Mouse (Mus musculus) heart, embryonic 12.5 days (tissue): ENCODE results near the gene Fnbp1. TPM values are rescaled to one million over a fixed set of nuclear protein-coding genes. Genes with fewer than 3 reads are reported as not detected.

Experiments
- ATAC-seq: fragments of 200-750 bp; cut with Nextera tagmentation; 2 replicates; pipeline ENCODE4 v1.8.0; 2017; ENCODE audit warnings: moderate TSS enrichment, moderate library complexity; ENCODE audit not compliant: insufficient number of reproducible peaks, low FRiP score
- H3K27ac ChIP-seq: fragments of 300-500 bp; sonication (generic); 2 replicates; pipeline ENCODE4 v1.5.1; 2016; ENCODE audit warnings: mild to moderate bottlenecking, moderate library complexity; ENCODE audit not compliant: poor library complexity, severe bottlenecking
- H3K27me3 ChIP-seq: fragments of 300-500 bp; sonication (generic); replicated peaks from 2 replicates; pipeline ENCODE4 v1.6.1; 2016; ENCODE audit warnings: mild to moderate bottlenecking, moderate library complexity
- H3K36me3 ChIP-seq: fragments of 300-500 bp; sonication (generic); 2 replicates; pipeline ENCODE4 v1.6.1; 2016; ENCODE audit warnings: mild to moderate bottlenecking, moderate library complexity
- H3K4me1 ChIP-seq: fragments of 300-500 bp; sonication (generic); replicated peaks from 2 replicates; pipeline ENCODE4 v1.6.1; 2016; ENCODE audit warnings: mild to moderate bottlenecking
- H3K4me2 ChIP-seq: fragments of 300-500 bp; sonication (generic); 2 replicates; pipeline ENCODE4 v1.6.1; 2016; ENCODE audit warnings: mild to moderate bottlenecking, moderate library complexity
- H3K4me3 ChIP-seq: fragments of 300-500 bp; sonication (generic); 2 replicates; pipeline ENCODE4 v1.5.1; 2016; ENCODE audit warnings: mild to moderate bottlenecking
- H3K9ac ChIP-seq: fragments of 300-500 bp; sonication (generic); 2 replicates; pipeline ENCODE4 v1.6.1; 2016; ENCODE audit warnings: mild to moderate bottlenecking, moderate library complexity
- H3K9me3 ChIP-seq: fragments of 300-500 bp; sonication (generic); replicated peaks from 2 replicates; pipeline ENCODE4 v1.6.1; 2016; ENCODE audit warnings: mild to moderate bottlenecking, moderate library complexity
- WGBS: fragments of 180-500 bp; shearing (Covaris S2); methylation state at CpG from one replicate; pipeline ENCODE4 v1.1.7; 2016; 5-methylcytosine and 5-hydroxymethylcytosine counted together
- polyA plus RNA-seq: library from polyadenylated mRNA; unstranded; fragments of >200 nt; fragmentation: Nextera tagmentation; extraction: Ambion mirVana; gene quantifications from 2 replicates; pipeline ENCODE4 v1.2.1, GENCODE M21; 2016

Gene Fnbp1
- polyA plus RNA-seq, 1 experiment from 2014 or later, result 21.4 TPM

- peak overlapping the region; percentile 59; the same call in 1 of the 2 replicates for H3K9ac ChIP-seq
- 0 out of 2 replicates have a peak, but pooled peaks have one; percentile 40 for ATAC-seq
- peaks cover 25% of the 10 kb centered on the region for H3K4me1 ChIP-seq
- H3K36me3 ChIP-seq, result peaks cover 16% of the 10 kb centered on the region
- H3K27me3 ChIP-seq, result no peaks in the 10 kb centered on the region
- H3K4me2 ChIP-seq, result peak overlapping the region; percentile 58
- 60% methylated on average over 11 of the region's 11 CpGs for WGBS
- H3K4me3 ChIP-seq, result peak overlapping the region; percentile 24
- no peaks in the 10 kb centered on the region for H3K9me3 ChIP-seq
- H3K27ac ChIP-seq, result peak overlapping the region; percentile 76
These were observed 146.3 kb downstream of the Fnbp1 start for GRCm38 (mm10) chr2:30995432-30995996.

DNA sequence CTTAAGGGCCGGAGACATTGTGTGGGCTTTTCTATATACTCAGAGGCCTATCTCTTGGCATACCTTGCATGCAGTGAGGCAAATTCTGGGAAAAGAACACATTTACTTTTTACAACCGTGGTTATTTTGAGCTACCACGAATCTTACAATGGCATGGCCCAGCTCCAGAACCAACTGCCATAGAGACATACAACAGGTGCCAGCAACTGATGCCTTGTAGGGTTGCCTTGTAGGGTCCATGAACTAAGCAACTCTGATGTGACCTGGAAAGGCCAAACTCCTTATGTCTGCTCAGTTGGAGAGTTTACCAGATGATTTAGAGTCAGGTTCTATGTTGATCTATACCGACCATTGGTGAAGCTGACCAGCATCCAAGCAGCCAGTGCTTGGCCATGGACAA, 147.0 kb downstream of the Fnbp1 start:
- no peak overlapping the region for H3K4me2 ChIP-seq
- peak overlapping the region; percentile 76; the same call in 1 of the 2 replicates for H3K27ac ChIP-seq
- ATAC-seq, result no peak
- 94% methylated on average over 4 of the region's 4 CpGs for WGBS
- no peaks in the 10 kb centered on the region for H3K9me3 ChIP-seq
- peaks cover 11% of the 10 kb centered on the region for H3K36me3 ChIP-seq
- H3K27me3 ChIP-seq, result no peaks in the 10 kb centered on the region
- no peak overlapping the region for H3K4me3 ChIP-seq
- H3K4me1 ChIP-seq, result peaks cover 25% of the 10 kb centered on the region
- no peak overlapping the region for H3K9ac ChIP-seq

GRCm38 (mm10) chr2:30990221-30990620, 151.6 kb downstream of the Fnbp1 start:
- H3K4me2 ChIP-seq, result no peak overlapping the region
- WGBS, result 70% methylated on average over 9 of the region's 9 CpGs
- no peaks in the 10 kb centered on the region for H3K9me3 ChIP-seq
- H3K4me1 ChIP-seq, result peaks cover 18% of the 10 kb centered on the region
- ATAC-seq, result no peak
- H3K4me3 ChIP-seq, result no peak overlapping the region
- H3K27me3 ChIP-seq, result no peaks in the 10 kb centered on the region
- H3K9ac ChIP-seq, result no peak overlapping the region
- peaks cover 4% of the 10 kb centered on the region; the same call in 1 of the 2 replicates for H3K36me3 ChIP-seq
- H3K27ac ChIP-seq, result no peak overlapping the region

DNA sequence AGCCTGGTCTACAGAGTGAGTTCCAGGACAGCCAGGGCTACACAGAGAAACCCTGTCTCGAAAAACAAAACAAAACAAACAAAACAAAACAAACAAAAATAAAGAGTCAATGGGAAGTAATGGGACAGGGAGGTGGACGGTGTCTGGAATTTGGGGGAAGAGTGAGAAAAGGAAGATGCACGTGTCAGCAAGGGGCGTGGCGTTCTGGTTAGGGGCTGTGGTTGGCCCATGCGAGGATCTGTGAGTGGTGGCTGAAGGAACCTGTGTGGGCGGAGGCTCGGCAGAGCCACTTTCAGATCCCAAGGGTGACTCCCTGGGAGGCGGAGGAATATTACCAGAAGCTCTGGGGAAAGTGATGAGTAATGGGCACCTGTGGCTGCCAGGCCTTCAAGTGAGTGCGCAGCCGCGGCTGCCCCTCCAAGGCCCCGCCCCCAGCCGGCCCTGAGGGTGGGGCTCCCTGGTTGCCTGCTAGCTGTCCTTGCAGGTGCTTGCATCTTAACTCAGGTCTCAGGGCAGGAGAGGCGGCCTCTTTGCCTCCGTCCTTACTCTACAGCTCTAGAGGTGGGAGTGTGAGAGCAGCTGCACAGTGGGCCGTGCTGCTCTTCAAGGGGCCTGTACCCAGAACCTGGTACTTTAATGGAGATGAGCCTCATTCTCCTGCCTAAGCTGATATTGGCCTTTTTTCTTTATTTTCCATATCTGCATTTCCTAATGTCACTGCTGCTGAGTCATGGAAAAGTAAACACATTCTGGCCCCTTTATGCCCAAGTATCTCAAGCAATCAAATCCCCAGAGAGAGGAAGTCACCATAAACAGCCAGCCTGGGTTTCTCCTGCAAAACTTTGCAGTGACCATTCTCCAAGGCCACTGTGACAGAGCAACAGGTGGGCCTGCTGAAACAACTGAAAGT, 156.4 kb downstream of the Fnbp1 start:
- ATAC-seq, result 0 out of 2 replicates have a peak, but pooled peaks have one; percentile 16
- Histone ChIP-seq H3K4me1 (peaks cover 28% of the 10 kb centered on the region), H3K4me2 (peak overlapping the region; percentile 46), H3K4me3 (0 out of 2 replicates have a peak overlapping the region, but pooled peaks have one; percentile 0), H3K9me3 (no peaks in the 10 kb centered on the region), H3K27me3 (no peaks in the 10 kb centered on the region), H3K9ac (no peak overlapping the region), H3K36me3 (peaks cover 7% of the 10 kb centered on the region), H3K27ac (no peak overlapping the region)
- WGBS, result 23% methylated on average over 17 of the region's 17 CpGs

DNA sequence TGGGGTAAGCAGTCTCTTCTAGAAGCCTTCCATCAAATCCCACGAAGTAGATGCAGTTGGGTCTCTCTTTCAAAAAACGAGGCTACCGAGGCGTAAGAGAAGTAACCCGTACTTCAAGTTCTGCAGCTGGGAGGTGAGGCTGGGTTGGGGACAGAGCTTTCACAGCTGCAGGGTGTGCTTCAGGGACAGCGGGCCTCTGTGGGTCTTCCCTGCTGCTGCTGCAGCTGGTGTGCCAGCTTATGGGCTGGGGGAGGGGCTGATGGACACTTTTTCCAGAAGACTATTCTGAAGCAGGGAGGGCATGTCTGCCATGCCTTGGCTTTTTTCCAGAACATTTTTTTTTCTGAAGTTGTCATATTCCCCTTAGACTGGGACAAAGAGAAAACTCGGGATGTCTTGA, 158.8 kb downstream of the Fnbp1 start:
- peaks cover 28% of the 10 kb centered on the region for H3K4me1 ChIP-seq
- peak overlapping the region; percentile 84 for H3K9ac ChIP-seq
- peak overlapping the region; percentile 87 for H3K4me2 ChIP-seq
- no peak for ATAC-seq
- 51% methylated on average over 7 of the region's 7 CpGs for WGBS
- H3K27me3 ChIP-seq, result no peaks in the 10 kb centered on the region
- H3K9me3 ChIP-seq, result no peaks in the 10 kb centered on the region
- H3K36me3 ChIP-seq, result peaks cover 23% of the 10 kb centered on the region
- H3K27ac ChIP-seq, result no peak overlapping the region
- H3K4me3 ChIP-seq, result peak overlapping the region; percentile 78

GRCm38 (mm10) chr2:30981790-30982513, 159.9 kb downstream of the Fnbp1 start, which contains the start of the genes BC005624 and Usp20:
Gene BC005624, minus strand, starts transcription at chr2:30982201.
Gene Usp20, plus strand, starts transcription at chr2:30982279.
- Histone ChIP-seq H3K9me3 (no peaks in the 10 kb centered on the region), H3K27me3 (no peaks in the 10 kb centered on the region), H3K27ac (peak within 1 kb of the TSS; percentile 55), H3K4me1 (peaks cover 23% of the 10 kb centered on the region), H3K4me3 (peak within 1 kb of the TSS; percentile 78), H3K4me2 (peak within 1 kb of the TSS; percentile 90), H3K9ac (peak within 1 kb of the TSS; percentile 84), H3K36me3 (peaks cover 34% of the 10 kb centered on the region)
- under 1% methylated on average over 66 of the region's 66 CpGs for WGBS
- ATAC-seq, result peak; percentile 98

Other genes starting within 250 kb of the Fnbp1 start
- gene Ptges, start 212.1 kb downstream of the Fnbp1 start, polyA plus RNA-seq, result 2.3 and 4.3 TPM in 2 replicates
- 25.1 and 25.8 TPM in 2 replicates for gene Tor1b, start 189.0 kb downstream of the Fnbp1 start, polyA plus RNA-seq
- gene Tor1a, start 174.1 kb downstream of the Fnbp1 start, polyA plus RNA-seq, result 56.4 TPM in 2 replicates
- gene BC005624, start 159.8 kb downstream of the Fnbp1 start, polyA plus RNA-seq, result 33.8 and 35.5 TPM in 2 replicates
- 27.4 and 27.9 TPM in 2 replicates for gene Usp20, start 159.7 kb downstream of the Fnbp1 start, polyA plus RNA-seq
- 37.4 and 40.4 TPM in 2 replicates for gene Gpr107, start 10.3 kb upstream of the Fnbp1 start, polyA plus RNA-seq
- 51.7 and 52.8 TPM in 2 replicates for gene Ncs1, start 103.8 kb upstream of the Fnbp1 start, polyA plus RNA-seq
- gene Hmcn2, start 172.4 kb upstream of the Fnbp1 start, polyA plus RNA-seq, result 0.42 and 0.49 TPM in 2 replicates